Mouse (Mus musculus) liver, adult 2 months (tissue): ENCODE measurements around the gene Sh3d19. TPM values are rescaled to one million over a fixed set of nuclear protein-coding genes. Genes with fewer than 3 reads are reported as not detected.

Experiments used
- DNase-seq: peaks from one replicate; pipeline ENCODE4 v3.0.0-alpha.2; 2011; ENCODE audit warnings: low read depth, low spot score; ENCODE audit errors: extremely low read depth
- H3K27ac ChIP-seq: fragments of 200-500 bp; replicated peaks from 2 replicates; pipeline ENCODE4 v1.5.1; 2012; ENCODE audit warnings: low read depth, mild to moderate bottlenecking, control low read depth, inconsistent platforms, low read length; ENCODE audit not compliant: insufficient read depth
- H3K27me3 ChIP-seq: fragments of 200-500 bp; 2 replicates; pipeline ENCODE4 v1.6.1; 2012; ENCODE audit warnings: mild to moderate bottlenecking, moderate library complexity, low read length, inconsistent platforms; ENCODE audit not compliant: control insufficient read depth, insufficient read depth
- H3K36me3 ChIP-seq: fragments of 200-500 bp; 2 replicates; pipeline ENCODE4 v1.6.1; 2012; ENCODE audit warnings: low read length, inconsistent platforms; ENCODE audit not compliant: control insufficient read depth, insufficient read depth
- H3K4me1 ChIP-seq: fragments of 200-500 bp; 2 replicates; pipeline ENCODE4 v1.6.1; 2011; ENCODE audit warnings: low read length; ENCODE audit not compliant: control insufficient read depth, insufficient read depth
- H3K4me3 ChIP-seq: fragments of 200-500 bp; 2 replicates; pipeline ENCODE4 v1.5.1; 2011; ENCODE audit warnings: low read depth, mild to moderate bottlenecking, control low read depth, low read length, moderate library complexity; ENCODE audit not compliant: insufficient read depth
- H3K79me2 ChIP-seq: fragments of 200-500 bp; 2 replicates; pipeline ENCODE4 v1.6.1; 2012; ENCODE audit warnings: inconsistent platforms, mild to moderate bottlenecking, low read length, moderate library complexity; ENCODE audit not compliant: control insufficient read depth, insufficient read depth
- H3K9ac ChIP-seq: fragments of 200-500 bp; 2 replicates; pipeline ENCODE4 v1.6.1; 2012; ENCODE audit warnings: low read depth, mild to moderate bottlenecking, control low read depth, inconsistent platforms, low read length
- CTCF ChIP-seq: fragments of 200-500 bp; IDR thresholded peaks from 2 replicates; pipeline ENCODE4 v1.5.1; 2011; ENCODE audit warnings: low read depth, low read length, control low read depth
- POLR2A ChIP-seq: fragments of 200-500 bp; IDR thresholded peaks from 2 replicates; pipeline ENCODE4 v1.6.1; 2011; ENCODE audit warnings: low read length, control low read depth; ENCODE audit not compliant: insufficient read depth; ENCODE audit errors: extremely low read depth
- WGBS: fragments of 180-500 bp; shearing (Covaris S2); methylation state at CpG from one replicate; pipeline ENCODE4 v1.1.7; 2018; 5-methylcytosine and 5-hydroxymethylcytosine counted together
- polyA plus RNA-seq: library from polyadenylated mRNA; depleted of rRNA; stranded (reverse); fragments of >200 nt; gene quantifications from 2 replicates; pipeline ENCODE4 v1.2.3, GENCODE M21; 2012
- total RNA-seq: library from RNA; depleted of rRNA; stranded (reverse); fragments of >200 nt; gene quantifications from 2 replicates; pipeline ENCODE4 v1.2.3, GENCODE M21; 2014

Gene Sh3d19
- total and polyA plus RNA-seq, 2 experiments = 40.1 to 52.0 TPM

GRCm38 (mm10) chr3:86056678-86057077 lies 85.8 kb downstream of the Sh3d19 start:
- Histone ChIP-seq H3K36me3 (peaks cover 4% of the 10 kb centered on the region), H3K27me3 (no peaks in the 10 kb centered on the region), H3K4me1 (peaks cover 3% of the 10 kb centered on the region), H3K79me2 (peaks cover 9% of the 10 kb centered on the region; the same call in 1 of the 2 replicates), H3K9ac (no peak overlapping the region), H3K4me3 (no peak overlapping the region), H3K27ac (no peak overlapping the region)
- DNase-seq = peak; percentile 77
- TF ChIP-seq POLR2A (no peak), CTCF (no peak)
- 28% methylated on average over 4 of the region's 4 CpGs for WGBS

- H3K9ac ChIP-seq = no peak overlapping the region
- no peaks in the 10 kb centered on the region for H3K27me3 ChIP-seq
- TF ChIP-seq POLR2A = no peak
- no peak for TF ChIP-seq CTCF
- 83% methylated on average over 6 of the region's 6 CpGs for WGBS
- no peak overlapping the region for H3K27ac ChIP-seq
- peaks cover 4% of the 10 kb centered on the region for H3K36me3 ChIP-seq
- H3K4me1 ChIP-seq = peaks cover 3% of the 10 kb centered on the region
- no peak for DNase-seq
- no peak overlapping the region for H3K4me3 ChIP-seq
- peaks cover 9% of the 10 kb centered on the region; the same call in 1 of the 2 replicates for H3K79me2 ChIP-seq
Observed at GRCm38 (mm10) chr3:86057436-86058095, 86.7 kb downstream of the Sh3d19 start.

GRCm38 (mm10) chr3:86069646-86070250 lies 98.8 kb downstream of the Sh3d19 start:
- Histone ChIP-seq H3K9ac (no peak overlapping the region), H3K4me1 (peaks cover 5% of the 10 kb centered on the region), H3K27ac (no peak overlapping the region), H3K27me3 (no peaks in the 10 kb centered on the region), H3K4me3 (no peak overlapping the region), H3K36me3 (no peaks in the 10 kb centered on the region), H3K79me2 (no peaks in the 10 kb centered on the region; the same call in 1 of the 2 replicates)
- 86% methylated on average over 11 of the region's 11 CpGs for WGBS
- no peak for TF ChIP-seq POLR2A
- TF ChIP-seq CTCF = peak; percentile 21; the same call in 1 of the 2 replicates
- no peak for DNase-seq

GRCm38 (mm10) chr3:86070799-86071198 lies 99.9 kb downstream of the Sh3d19 start:
- TF ChIP-seq CTCF (no peak), POLR2A (no peak)
- no peaks in the 10 kb centered on the region for H3K27me3 ChIP-seq
- H3K36me3 ChIP-seq = no peaks in the 10 kb centered on the region
- 62% methylated on average over 7 of the region's 7 CpGs for WGBS
- no peak overlapping the region for H3K4me3 ChIP-seq
- peaks cover 5% of the 10 kb centered on the region for H3K4me1 ChIP-seq
- peak; percentile 44 for DNase-seq
- H3K79me2 ChIP-seq = no peaks in the 10 kb centered on the region; the same call in 1 of the 2 replicates
- no peak overlapping the region for H3K9ac ChIP-seq
- H3K27ac ChIP-seq = no peak overlapping the region

GRCm38 (mm10) chr3:86072066-86072465 lies 101.2 kb downstream of the Sh3d19 start:
- Histone ChIP-seq H3K27me3 (no peaks in the 10 kb centered on the region), H3K4me1 (peaks cover 5% of the 10 kb centered on the region), H3K27ac (no peak overlapping the region), H3K9ac (no peak overlapping the region), H3K79me2 (no peaks in the 10 kb centered on the region; the same call in 1 of the 2 replicates), H3K4me3 (no peak overlapping the region), H3K36me3 (no peaks in the 10 kb centered on the region)
- 80% methylated on average over 3 of the region's 3 CpGs for WGBS
- no peak for DNase-seq
- TF ChIP-seq POLR2A (no peak), CTCF (no peak)

- H3K27me3 ChIP-seq = no peaks in the 10 kb centered on the region
- no peak overlapping the region for H3K9ac ChIP-seq
- no peaks in the 10 kb centered on the region; the same call in 1 of the 2 replicates for H3K79me2 ChIP-seq
- 90% methylated on average over 5 of the region's 5 CpGs for WGBS
- DNase-seq = no peak
- TF ChIP-seq CTCF (no peak), POLR2A (no peak)
- no peak overlapping the region for H3K4me3 ChIP-seq
- H3K36me3 ChIP-seq = no peaks in the 10 kb centered on the region
- H3K4me1 ChIP-seq = peaks cover 5% of the 10 kb centered on the region
- H3K27ac ChIP-seq = no peak overlapping the region
Observed at GRCm38 (mm10) chr3:86072889-86073288, 102.0 kb downstream of the Sh3d19 start.
